In the genomic region with DNA sequence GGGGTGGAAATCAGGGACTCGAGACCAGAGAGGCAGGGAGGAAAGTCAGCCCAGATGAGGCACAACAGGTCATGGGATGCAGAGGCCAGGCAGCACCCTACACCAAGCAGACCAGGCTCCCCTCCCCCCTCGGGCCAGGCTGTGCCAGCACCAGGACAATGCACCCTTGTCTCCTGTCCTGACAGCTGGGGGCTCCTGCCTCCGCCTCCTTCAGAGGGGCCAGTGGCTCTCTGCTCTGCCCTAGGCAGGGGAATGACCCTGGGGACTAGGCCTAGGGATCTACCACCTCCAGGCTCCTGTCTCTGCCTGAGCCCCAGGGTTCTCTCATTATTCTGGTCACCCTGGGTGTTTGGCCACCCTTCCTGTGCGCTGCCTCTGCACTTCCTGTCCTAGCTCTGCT, we compare ENCODE assay signal across 8 mouse cellular contexts. TPM values are rescaled to one million over a fixed set of nuclear protein-coding genes. Genes with fewer than 3 reads are reported as not detected.
DNase-seq lines count a peak whose midpoint lies in the region; ATAC-seq lines count a peak whose summit lies in the region.
"Had no signal": no experiment of that assay in that cellular context is flagged by ENCODE, and none has a peak within 500 bp of the region (broad histone marks: within the 10 kb centered on the region; RNA-seq: fewer than 3 reads in every experiment).

No protein-coding gene starts in this region.

- H3K27me3 ChIP-seq in embryonic facial prominence, embryonic 15.5 days: peaks cover 29% of the 10 kb centered on the region
- peaks cover 6% of the 10 kb centered on the region for H3K27me3 ChIP-seq in heart, embryonic 12.5 days (replicated peaks)
- H3K27me3 ChIP-seq in neural tube, embryonic 11.5 days (ENCODE audit: control insufficient read depth, insufficient read depth, low read length): 0 out of 2 replicates have a peak, but pooled peaks cover 2% of the 10 kb centered on the region

- H3K4me1 ChIP-seq in embryonic facial prominence, embryonic 15.5 days: peaks cover 29% of the 10 kb centered on the region
- peaks cover 60% of the 10 kb centered on the region for H3K4me1 ChIP-seq in heart, embryonic 12.5 days (replicated peaks)
- peaks cover 13% of the 10 kb centered on the region for H3K4me1 ChIP-seq in neural tube, embryonic 11.5 days (ENCODE audit: control insufficient read depth, insufficient read depth, low read length)

- 11% methylated on average over 4 of the region's 4 CpGs for WGBS in embryonic facial prominence, embryonic 15.5 days
- WGBS in heart, embryonic 12.5 days: 12% methylated on average over 4 of the region's 4 CpGs
- WGBS in neural tube, embryonic 11.5 days: 18% methylated on average over 4 of the region's 4 CpGs

- peak overlapping the region; percentile 28; the same call in 1 of the 2 replicates for H3K27ac ChIP-seq in embryonic facial prominence, embryonic 15.5 days (replicated peaks)
- peak overlapping the region; percentile 100 for H3K27ac ChIP-seq in heart, embryonic 12.5 days (ENCODE audit: poor library complexity, severe bottlenecking)
- H3K27ac ChIP-seq in neural tube, embryonic 11.5 days (ENCODE audit: low read depth, low read length): peak overlapping the region; percentile 67; the same call in 1 of the 2 replicates

- DNase-seq in cerebellum, postnatal 14 days: peak; percentile 47 to 64
- peak; percentile 96 for DNase-seq in layer of hippocampus, adult 9-11 months
- DNase-seq in neural tube, embryonic 11.5 days (ENCODE audit: low spot score): peak; percentile 67
- no peak for DNase-seq in kidney, postnatal 25 days
- no peak for DNase-seq in urinary bladder, postnatal 25 days (ENCODE audit: low spot score)

- H3K9me3 ChIP-seq in embryonic facial prominence, embryonic 15.5 days (replicated peaks): no peaks in the 10 kb centered on the region
- H3K9me3 ChIP-seq in heart, embryonic 12.5 days (replicated peaks): no peaks in the 10 kb centered on the region
- H3K9me3 ChIP-seq in neural tube, embryonic 11.5 days (ENCODE audit: control insufficient read depth, low read length): no peaks in the 10 kb centered on the region

- ATAC-seq in embryonic facial prominence, embryonic 15.5 days (ENCODE audit: insufficient number of reproducible peaks, low FRiP score, low TSS enrichment, low read depth): peak; percentile 55; the same call in 1 of the 2 replicates
- ATAC-seq in heart, embryonic 12.5 days (ENCODE audit: insufficient number of reproducible peaks, low FRiP score): 0 out of 2 replicates have a peak, but pooled peaks have one; percentile 7
- peak; percentile 78; the same call in 1 of the 2 replicates for ATAC-seq in neural tube, embryonic 11.5 days (ENCODE audit: insufficient read depth, low FRiP score, low TSS enrichment)

- H3K4me2 ChIP-seq in embryonic facial prominence, embryonic 15.5 days (replicated peaks): 0 out of 2 replicates have a peak overlapping the region, but pooled peaks have one; percentile 10
- H3K4me2 ChIP-seq in heart, embryonic 12.5 days: peak overlapping the region; percentile 91
- no peak overlapping the region for H3K4me2 ChIP-seq in neural tube, embryonic 11.5 days (ENCODE audit: low read depth)

- no peak overlapping the region for H3K9ac ChIP-seq in embryonic facial prominence, embryonic 15.5 days
- H3K9ac ChIP-seq in heart, embryonic 12.5 days: peak overlapping the region; percentile 95
- peak overlapping the region; percentile 41 for H3K9ac ChIP-seq in neural tube, embryonic 11.5 days (ENCODE audit: low read length)

- H3K4me3 ChIP-seq in embryonic facial prominence, embryonic 15.5 days (replicated peaks): 0 out of 2 replicates have a peak overlapping the region, but pooled peaks have one; percentile 6
- H3K4me3 ChIP-seq in heart, embryonic 12.5 days: peak overlapping the region; percentile 63
- no peak overlapping the region for H3K4me3 ChIP-seq in neural tube, embryonic 11.5 days (ENCODE audit: low read depth, low read length)

- H3K36me3 ChIP-seq in embryonic facial prominence, embryonic 15.5 days: peaks cover 3% of the 10 kb centered on the region; the same call in 1 of the 2 replicates
- H3K36me3 ChIP-seq in heart, embryonic 12.5 days: peaks cover 5% of the 10 kb centered on the region; the same call in 1 of the 2 replicates
- no peaks in the 10 kb centered on the region for H3K36me3 ChIP-seq in neural tube, embryonic 11.5 days (ENCODE audit: control insufficient read depth, insufficient read depth, low read length)

RNA-seq across cellular contexts. Expression of gene Josd2, which starts 6.6 kb away (rescaled TPM):
- polyA plus RNA-seq in embryonic facial prominence, embryonic 15.5 days (2015; fragmentation: Nextera tagmentation; extraction: Ambion mirVana): 121 and 124 TPM in 2 replicates
- polyA plus RNA-seq in heart, embryonic 12.5 days (2016; fragmentation: Nextera tagmentation; extraction: Ambion mirVana): 141 and 145 TPM in 2 replicates
- polyA plus RNA-seq in neural tube, embryonic 11.5 days (2014; fragmentation: Nextera tagmentation; extraction: Ambion mirVana): 60.0 and 66.2 TPM in 2 replicates

RNA-seq across cellular contexts. Expression of gene Aspdh, which starts 9.2 kb away (rescaled TPM):
- polyA plus RNA-seq in embryonic facial prominence, embryonic 15.5 days (2015; fragmentation: Nextera tagmentation; extraction: Ambion mirVana): 0.20 and 0.81 TPM in 2 replicates
- 0.46 and 1.5 TPM in 2 replicates for polyA plus RNA-seq in heart, embryonic 12.5 days (2016; fragmentation: Nextera tagmentation; extraction: Ambion mirVana)
- 1.2 and 1.6 TPM in 2 replicates for polyA plus RNA-seq in neural tube, embryonic 11.5 days (2014; fragmentation: Nextera tagmentation; extraction: Ambion mirVana)
- polyA plus RNA-seq: spleen, adult 2 months had no signal

RNA-seq across cellular contexts. Expression of gene Emc10, which starts 21.9 kb away (rescaled TPM):
- polyA plus RNA-seq in embryonic facial prominence, embryonic 15.5 days (2015; fragmentation: Nextera tagmentation; extraction: Ambion mirVana): 140 and 149 TPM in 2 replicates
- polyA plus RNA-seq in heart, embryonic 12.5 days (2016; fragmentation: Nextera tagmentation; extraction: Ambion mirVana): 111 and 114 TPM in 2 replicates
- 104 and 110 TPM in 2 replicates for polyA plus RNA-seq in neural tube, embryonic 11.5 days (2014; fragmentation: Nextera tagmentation; extraction: Ambion mirVana)

RNA-seq across cellular contexts. Expression of gene Fam71e1, which starts 22.0 kb away (rescaled TPM):
- 12.0 and 14.7 TPM in 2 replicates for polyA plus RNA-seq in embryonic facial prominence, embryonic 15.5 days (2015; fragmentation: Nextera tagmentation; extraction: Ambion mirVana)
- polyA plus RNA-seq in heart, embryonic 12.5 days (2016; fragmentation: Nextera tagmentation; extraction: Ambion mirVana): 10.1 and 12.7 TPM in 2 replicates
- 12.3 and 13.3 TPM in 2 replicates for polyA plus RNA-seq in neural tube, embryonic 11.5 days (2014; fragmentation: Nextera tagmentation; extraction: Ambion mirVana)

RNA-seq across cellular contexts. Expression of gene Lrrc4b, which starts 45.6 kb away (rescaled TPM):
- polyA plus RNA-seq in embryonic facial prominence, embryonic 15.5 days (2015; fragmentation: Nextera tagmentation; extraction: Ambion mirVana): 1.3 TPM in 2 replicates
- 2.3 and 2.4 TPM in 2 replicates for polyA plus RNA-seq in heart, embryonic 12.5 days (2016; fragmentation: Nextera tagmentation; extraction: Ambion mirVana)
- polyA plus RNA-seq in neural tube, embryonic 11.5 days (2014; fragmentation: Nextera tagmentation; extraction: Ambion mirVana): 7.4 and 8.0 TPM in 2 replicates

Comparison
In these comparisons a context has a peak if more than half of its experiments do, and no peak if none do; other contexts are left out.
1. DNase-seq: peak in cerebellum, postnatal 14 days (2 of 2), layer of hippocampus, adult 9-11 months (single experiment) and neural tube, embryonic 11.5 days (single experiment); none in kidney, postnatal 25 days (0 of 2) and urinary bladder, postnatal 25 days (single experiment).
2. ATAC-seq: peak in every context shown above with its lines; median percentile 78 in neural tube, embryonic 11.5 days; 55 in embryonic facial prominence, embryonic 15.5 days; 7 in heart, embryonic 12.5 days.
3. H3K27ac ChIP-seq: peak in every context shown above with its lines; median percentile 100 in heart, embryonic 12.5 days; 67 in neural tube, embryonic 11.5 days; 28 in embryonic facial prominence, embryonic 15.5 days.